Mouse (Mus musculus) adrenal gland, adult (tissue): ENCODE data around the gene Sncb.

ENCODE experiments used
- DNase-seq, 2 experiments: peaks; one replicate each; pipeline ENCODE4 v3.0.0; 2022 to 2023; ENCODE audit warnings: low spot score in 1 of 2; ENCODE audit not compliant: inconsistent age in 2 of 2

Sncb gene

GRCm38 (mm10) chr13:54783235-54783634 lies 16.8 kb upstream of the Sncb start:
- no peak for DNase-seq

GRCm38 (mm10) chr13:54781086-54781485 lies 14.7 kb upstream of the Sncb start:
- DNase-seq, result no peak

DNA sequence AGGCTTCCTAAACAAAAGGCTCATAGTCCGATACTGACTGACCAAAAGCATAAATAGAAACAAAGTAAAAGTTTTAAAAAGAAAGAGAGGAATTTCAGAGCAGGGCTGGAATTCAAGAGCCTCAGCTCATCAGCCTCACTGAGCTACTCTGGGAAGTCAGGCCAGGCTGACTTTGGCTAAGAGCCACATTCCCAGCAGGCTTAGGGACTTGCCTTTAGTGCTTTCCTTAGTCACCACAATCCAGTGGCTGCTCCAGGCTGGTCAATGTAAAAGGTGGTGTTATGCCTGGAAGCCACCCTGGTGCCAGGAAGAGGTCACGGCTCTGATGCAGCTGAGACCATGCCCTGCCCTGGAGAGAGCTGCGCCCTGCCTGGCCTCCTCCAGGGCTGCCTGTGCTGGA lies 14.2 kb upstream of the Sncb start:
- peak in 1 of 2 experiments; percentile 54 for DNase-seq

- DNase-seq, result no peak
Measured at GRCm38 (mm10) chr13:54767012-54767411, 617 bp upstream of the Sncb start.

DNA sequence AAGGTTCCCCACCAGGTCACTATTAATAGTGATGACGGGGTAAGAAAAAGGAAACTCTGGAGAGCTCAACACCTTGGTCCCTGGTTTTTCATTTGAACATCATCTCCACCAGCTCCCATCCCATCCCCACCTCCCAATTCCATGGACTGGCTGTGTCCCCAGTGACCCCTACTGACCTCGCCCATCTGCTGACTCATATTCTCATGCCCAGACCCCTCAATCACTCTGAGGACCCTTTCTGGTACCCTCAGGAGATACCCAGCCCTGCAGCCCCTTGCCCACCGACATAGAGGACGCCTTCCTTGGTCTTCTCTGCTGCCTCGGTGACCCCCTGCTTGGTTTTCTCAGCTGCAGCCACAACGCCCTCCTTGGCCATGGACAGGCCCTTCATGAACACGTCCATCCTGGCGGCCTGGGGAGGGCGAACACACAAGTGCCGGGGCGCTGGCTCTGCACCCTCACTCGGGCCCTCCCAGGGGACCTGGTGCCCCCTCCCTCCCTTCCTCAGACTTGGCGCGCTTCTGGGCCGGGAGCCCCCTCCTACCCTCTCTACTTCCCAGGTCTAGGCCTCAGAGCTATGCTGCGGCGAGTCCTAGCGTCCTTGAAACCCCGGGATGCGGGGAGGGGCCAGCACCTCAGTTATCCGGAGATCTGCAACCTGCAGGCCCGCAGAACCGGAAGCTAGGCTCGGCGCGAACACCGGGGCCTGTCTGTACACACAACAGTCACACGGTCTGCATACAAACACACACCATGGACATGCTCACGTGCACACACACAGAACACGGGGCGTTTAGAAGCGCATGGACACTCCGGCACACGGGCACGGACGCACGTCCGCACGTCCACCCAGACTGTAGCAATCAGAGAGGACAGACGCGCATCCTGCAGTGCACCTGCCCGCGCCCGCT lies 859 bp downstream of the Sncb start:
- no peak for DNase-seq

GRCm38 (mm10) chr13:54760906-54761305 lies 5.5 kb downstream of the Sncb start:
- DNase-seq, result no peak

DNA sequence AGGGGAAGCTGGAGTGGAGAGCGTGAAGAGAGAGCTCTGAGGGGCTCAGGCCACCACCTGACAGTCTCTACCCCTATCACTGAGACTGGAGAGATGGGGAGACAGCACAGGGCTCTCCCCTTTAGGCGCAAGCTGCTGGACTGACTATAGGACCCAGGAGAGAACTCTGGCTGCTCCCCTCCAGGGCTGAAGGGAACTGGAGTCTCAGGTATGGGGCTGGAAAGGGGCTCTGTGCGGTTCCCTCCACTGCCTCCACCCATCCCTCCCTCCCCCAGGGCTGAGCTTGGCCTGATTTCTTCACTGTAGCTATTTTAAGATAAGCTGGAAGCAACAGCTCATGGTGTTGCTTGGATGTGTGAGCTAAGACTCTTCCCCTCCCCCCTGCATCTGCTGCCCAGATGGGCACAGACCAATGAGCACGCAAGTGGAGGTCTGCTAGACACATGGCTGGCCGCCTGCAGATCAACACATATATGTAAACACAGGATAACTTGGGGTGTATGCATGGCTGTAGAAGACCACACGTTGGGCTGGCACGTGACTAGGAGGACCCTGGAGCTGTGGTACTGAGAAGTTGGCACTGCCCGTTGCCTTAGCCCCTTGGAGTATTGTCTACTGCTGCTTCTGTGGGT lies 6.1 kb downstream of the Sncb start:
- no peak for DNase-seq

DNA sequence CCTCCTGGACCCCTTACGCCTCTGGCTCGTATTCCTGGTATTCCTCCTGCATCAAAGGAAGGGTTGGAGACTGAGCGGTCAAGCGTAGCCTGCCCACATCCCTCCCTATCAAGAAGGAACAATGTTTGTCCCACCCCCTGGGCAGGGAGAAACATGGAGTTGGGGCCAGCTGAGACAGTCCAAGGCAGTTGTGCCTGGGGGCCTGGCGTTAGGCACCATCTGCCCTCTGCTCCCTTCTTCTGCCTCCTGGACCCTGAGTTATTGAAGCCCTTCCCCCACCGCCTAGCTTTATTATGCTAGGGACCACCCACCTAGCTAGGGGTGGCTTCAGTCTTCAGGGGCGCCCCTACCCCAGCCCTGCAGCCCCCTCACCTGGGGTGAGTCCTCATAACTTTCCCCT lies 6.9 kb downstream of the Sncb start:
- no peak for DNase-seq

DNA sequence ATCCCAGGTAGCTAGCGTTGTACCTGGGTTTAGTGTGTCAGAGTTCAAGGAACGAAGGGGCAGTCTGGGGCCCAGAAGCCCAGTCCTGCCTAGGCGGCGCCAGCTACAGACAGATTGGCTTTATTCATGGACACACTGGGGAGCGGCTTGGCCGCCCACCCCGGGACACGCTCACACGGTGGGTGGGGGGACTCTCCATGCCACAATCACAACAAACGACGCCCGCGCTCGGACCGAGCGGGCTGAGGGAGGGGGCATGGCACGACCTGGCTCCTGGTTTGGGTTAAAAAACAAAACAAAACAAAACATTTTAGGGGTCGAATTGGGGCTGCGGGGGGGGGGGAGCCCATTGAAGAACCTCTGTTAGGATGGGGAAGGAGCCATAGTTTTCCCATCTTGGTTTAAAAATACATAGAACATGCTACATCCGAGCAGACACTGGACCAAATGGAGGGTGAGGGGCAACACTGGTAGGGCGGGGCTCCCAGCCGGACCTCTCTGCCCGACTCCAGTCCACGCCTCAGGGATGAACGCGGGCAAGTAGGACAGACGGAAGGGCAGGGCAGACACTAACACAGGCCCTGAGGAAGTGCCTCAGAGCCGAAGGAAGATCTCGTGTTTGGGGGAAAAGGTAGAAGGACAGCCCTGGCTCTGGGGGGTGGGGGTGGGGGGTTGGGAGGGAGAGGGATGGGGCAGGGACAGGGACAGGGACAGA lies 7.5 kb downstream of the Sncb start:
- no peak for DNase-seq

DNA sequence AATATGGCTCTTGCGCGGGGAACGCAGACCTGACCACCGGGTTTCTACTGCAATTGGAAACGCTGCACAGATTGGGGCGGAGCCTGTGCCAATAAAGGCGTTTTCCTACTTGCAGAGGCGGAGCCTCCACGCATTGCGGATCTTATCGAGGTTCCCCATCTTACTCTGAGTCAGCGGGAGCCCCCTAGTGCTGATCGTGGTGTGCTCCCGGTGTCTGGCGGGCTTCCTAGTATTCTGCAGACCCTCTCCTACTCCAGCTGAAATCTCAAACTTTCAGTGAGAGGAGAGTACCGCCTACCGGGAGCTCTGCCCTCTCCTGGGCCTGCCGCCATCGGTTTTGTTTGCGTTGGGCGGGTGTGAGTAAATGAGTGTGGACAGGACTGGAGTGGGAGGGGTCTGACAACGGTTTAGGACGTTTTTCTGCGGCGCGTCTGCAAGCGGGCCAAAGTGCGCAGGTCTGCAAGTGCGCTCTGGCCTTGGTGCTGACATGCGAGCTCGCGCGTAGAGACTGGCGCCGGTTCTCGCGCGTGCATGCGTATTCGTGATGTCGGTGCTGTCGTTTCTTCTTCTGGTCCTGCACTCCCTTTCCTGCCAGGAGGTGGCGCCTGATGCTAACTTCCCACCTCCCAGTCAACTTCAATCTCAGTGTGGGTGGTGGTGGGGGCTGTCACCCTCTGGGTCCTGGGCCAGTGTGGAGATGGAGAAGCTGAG lies 8.2 kb downstream of the Sncb start:
- DNase-seq, result peak; percentile 83 to 93

- no peak for DNase-seq
Measured at GRCm38 (mm10) chr13:54757093-54757830, 9.1 kb downstream of the Sncb start.

- no peak for DNase-seq
Measured at GRCm38 (mm10) chr13:54756156-54756712, 10.2 kb downstream of the Sncb start.

GRCm38 (mm10) chr13:54755201-54755830 lies 11.1 kb downstream of the Sncb start:
- DNase-seq, result no peak

GRCm38 (mm10) chr13:54754169-54755080 lies 12.0 kb downstream of the Sncb start:
- peak in 1 of 2 experiments; percentile 54 for DNase-seq

GRCm38 (mm10) chr13:54753733-54754132 lies 12.7 kb downstream of the Sncb start:
- no peak for DNase-seq

DNA sequence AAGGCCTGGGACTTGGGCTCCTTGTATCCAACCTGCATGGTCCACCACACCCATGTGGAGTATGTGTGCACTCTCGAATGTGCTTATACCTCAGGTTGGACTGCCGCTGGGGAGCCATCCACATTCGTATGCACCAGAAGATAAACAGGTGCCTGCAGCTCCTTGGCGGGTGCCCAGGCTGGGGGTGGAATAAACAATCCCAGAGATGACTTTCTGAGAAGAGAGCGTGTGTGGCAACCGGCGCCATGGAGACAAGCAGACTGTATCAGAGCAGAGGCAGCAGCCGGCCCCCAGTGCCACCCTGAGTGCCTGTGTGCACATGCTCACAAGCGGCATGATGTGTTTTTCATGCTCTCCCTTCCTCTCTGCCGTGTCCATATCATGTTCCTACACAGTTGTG lies 13.7 kb downstream of the Sncb start:
- no peak for DNase-seq

GRCm38 (mm10) chr13:54750699-54751098 lies 15.7 kb downstream of the Sncb start:
- DNase-seq, result peak in 1 of 2 experiments; percentile 49

- peak in 1 of 2 experiments; percentile 55 for DNase-seq
Measured at GRCm38 (mm10) chr13:54749864-54750411, 16.5 kb downstream of the Sncb start, which contains the start of gene Gprin1. Gene Gprin1 (minus strand): TSS chr13:54749874.
